Mouse (Mus musculus): Measurements from ENCODE around the gene Mrpl50.

- TF ChIP-seq MAX (IDR thresholded peaks at IDR 0.05; ENCODE audit: low read depth), result no peak
- no peak for TF ChIP-seq POLR2A (IDR thresholded peaks at IDR 0.05; ENCODE audit: insufficient read length, low read depth)
- no peak for TF ChIP-seq TCF12 (IDR thresholded peaks at IDR 0.05; ENCODE audit: insufficient read depth, poor library complexity, severe bottlenecking)
Observed at GRCm38 (mm10) chr4:49539665-49540064, 18.8 kb upstream of the Mrpl50 start.
